Comparison of ENCODE assay signal across 10 mouse cellular contexts in the genomic region with DNA sequence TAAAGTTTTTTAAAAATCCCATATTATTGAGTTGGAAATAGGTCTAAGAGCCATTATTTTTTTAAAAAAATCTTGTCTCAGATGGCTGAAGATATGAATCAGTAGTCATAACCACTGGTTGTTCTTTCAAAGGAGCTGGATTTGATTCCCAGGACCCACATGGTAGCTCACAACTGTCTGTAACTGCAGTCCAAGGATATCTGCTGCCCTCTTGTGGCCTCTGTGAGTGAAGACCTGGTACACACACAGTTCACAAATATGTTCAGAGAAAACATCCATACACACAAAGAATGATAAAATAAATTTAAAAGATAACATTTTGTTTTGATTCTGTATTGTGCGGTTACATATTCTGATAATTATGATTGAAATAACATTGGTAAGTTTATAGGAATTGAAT.
DNase-seq lines count a peak whose midpoint lies in the region; ATAC-seq and TF ChIP-seq lines count a peak whose summit lies in the region.
"Had no signal": no experiment of that assay in that cellular context is flagged by ENCODE, and none has a peak within 500 bp of the region (broad histone marks: within the 10 kb centered on the region; RNA-seq: fewer than 3 reads in every experiment).

No protein-coding gene starts in this region.

- ATAC-seq in heart, postnatal 0 days (ENCODE audit: insufficient read depth, low read depth): no peak

- no peak for TF ChIP-seq EP300 in heart, postnatal 0 days (IDR thresholded peaks at IDR 0.05; ENCODE audit: low read depth)

- H3K27ac ChIP-seq in heart, postnatal 0 days (ENCODE audit: low read depth): no peak overlapping the region
- H3K27ac ChIP-seq: liver, embryonic 13.5 days; neural tube, embryonic 12.5 days had no signal

- intact Hi-C loops in heart, postnatal 25 days (cut with DNase I): no loop called here

- DNase-seq in heart, postnatal 0 days (ENCODE audit: low spot score): no peak
- no peak for DNase-seq in heart, postnatal 25 days (ENCODE audit: low spot score)
- DNase-seq in lung, postnatal 36 days: peak; percentile 8
- DNase-seq in lung, postnatal 4 days: no peak
- DNase-seq in adipocyte (ENCODE audit: low spot score): peak; percentile 7
- peak; percentile 17 for DNase-seq in retina, postnatal 1 day
- no peak for DNase-seq in ovary, adult 18-20 months (ENCODE audit: low spot score)
- no peak for DNase-seq in right cerebral cortex, postnatal 25 days
- DNase-seq: liver, embryonic 13.5 days had no signal

- peak; percentile 22 for TF ChIP-seq CTCF in heart, postnatal 0 days (IDR thresholded peaks at IDR 0.05; ENCODE audit: low read depth)

- H3K27me3 ChIP-seq in heart, postnatal 0 days (ENCODE audit: control insufficient read depth, insufficient read depth, low read length): no peaks in the 10 kb centered on the region
- H3K27me3 ChIP-seq: liver, embryonic 13.5 days; neural tube, embryonic 12.5 days had no signal

- H3K4me1 ChIP-seq in heart, postnatal 0 days (ENCODE audit: control insufficient read depth, insufficient read depth): no peaks in the 10 kb centered on the region
- H3K4me1 ChIP-seq: liver, embryonic 13.5 days; neural tube, embryonic 12.5 days had no signal

- H3K36me3 ChIP-seq in heart, postnatal 0 days (replicated peaks; ENCODE audit: control insufficient read depth, insufficient read depth, low read length): no peaks in the 10 kb centered on the region
- H3K36me3 ChIP-seq: liver, embryonic 13.5 days; neural tube, embryonic 12.5 days had no signal

- no peaks in the 10 kb centered on the region for H3K9me3 ChIP-seq in heart, postnatal 0 days (replicated peaks; ENCODE audit: control insufficient read depth, low read length)
- H3K9me3 ChIP-seq: neural tube, embryonic 12.5 days had no signal

- 88% methylated on average over 1 of the region's 1 CpGs for WGBS in heart, postnatal 0 days

- no peak overlapping the region for H3K4me2 ChIP-seq in heart, postnatal 0 days (ENCODE audit: low read depth, low read length)
- H3K4me2 ChIP-seq: liver, embryonic 13.5 days; neural tube, embryonic 12.5 days had no signal

- H3K4me3 ChIP-seq in heart, postnatal 0 days (ENCODE audit: low read depth, low read length): no peak overlapping the region
- H3K4me3 ChIP-seq: liver, embryonic 13.5 days; neural tube, embryonic 12.5 days had no signal

- no peak overlapping the region for H3K9ac ChIP-seq in heart, postnatal 0 days (replicated peaks; ENCODE audit: low read depth, low read length)
- H3K9ac ChIP-seq: liver, embryonic 13.5 days; neural tube, embryonic 12.5 days had no signal

Comparison
In these comparisons a context has a peak if more than half of its experiments do, and no peak if none do; other contexts are left out.
1. DNase-seq: peak in lung, postnatal 36 days (single experiment), adipocyte (single experiment) and retina, postnatal 1 day (single experiment); none in heart, postnatal 0 days (single experiment), heart, postnatal 25 days (single experiment), lung, postnatal 4 days (0 of 2), ovary, adult 18-20 months (single experiment) and right cerebral cortex, postnatal 25 days (single experiment).